Mouse (Mus musculus): ENCODE data around the gene Gm9918.

Gene Gm9918

DNA sequence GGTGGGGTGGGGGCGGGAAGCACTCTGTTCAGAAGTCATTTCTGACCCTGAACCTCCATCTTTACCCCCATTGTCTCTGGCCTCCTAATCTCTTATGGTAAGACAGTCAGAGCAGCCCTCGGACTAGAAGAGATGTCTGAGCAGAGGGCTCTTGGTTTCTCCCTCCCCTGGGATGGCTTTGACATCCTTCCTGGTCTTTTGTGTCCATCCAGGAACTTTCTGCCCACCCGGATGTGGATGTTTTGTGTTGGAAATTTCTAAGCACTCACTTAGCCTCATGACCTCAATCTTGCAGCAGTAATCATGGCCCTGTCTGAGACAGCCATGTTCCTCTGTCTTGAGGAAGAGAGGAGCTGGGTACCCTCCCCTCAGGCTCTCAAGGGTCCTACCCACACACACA is 1.1 kb downstream of the Gm9918 start:
- in situ Hi-C loops (cut with MboI), result no loop called here

DNA sequence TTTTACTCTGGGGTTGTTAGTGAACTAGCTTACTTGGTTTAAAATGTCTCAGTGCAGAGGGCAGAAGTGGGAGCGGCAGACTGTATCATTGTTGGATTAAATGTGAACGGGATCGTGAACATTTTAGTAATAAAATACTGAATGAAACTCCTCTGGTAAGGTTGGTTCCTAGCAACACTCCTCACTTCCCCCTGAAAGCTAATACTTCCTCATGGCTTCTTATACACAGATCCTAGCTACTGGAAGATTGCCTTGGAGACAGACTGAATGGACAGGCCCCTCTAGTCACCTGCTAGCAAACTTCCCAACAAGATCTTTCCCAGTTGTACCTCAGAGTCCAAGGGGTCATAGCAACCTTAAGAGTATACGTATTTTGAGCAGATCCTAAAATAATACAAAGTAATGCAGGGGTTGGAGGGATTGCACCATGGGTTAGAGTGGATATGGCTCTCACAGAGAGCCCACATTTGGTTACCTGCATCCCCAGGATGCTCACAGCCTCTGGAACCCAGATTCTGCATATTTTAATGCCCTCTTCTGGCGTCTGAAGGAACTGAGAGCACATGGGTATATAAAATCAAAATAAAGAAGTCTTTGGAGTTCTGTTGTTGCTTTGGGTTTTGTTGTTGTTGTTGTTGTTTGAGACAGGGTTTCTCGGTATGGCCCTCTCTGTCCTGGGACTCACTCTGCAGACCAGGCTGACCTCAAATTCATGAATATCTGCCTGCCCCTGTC is 3.8 kb downstream of the Gm9918 start:
- in situ Hi-C loops (cut with MboI), result no loop called here

DNA sequence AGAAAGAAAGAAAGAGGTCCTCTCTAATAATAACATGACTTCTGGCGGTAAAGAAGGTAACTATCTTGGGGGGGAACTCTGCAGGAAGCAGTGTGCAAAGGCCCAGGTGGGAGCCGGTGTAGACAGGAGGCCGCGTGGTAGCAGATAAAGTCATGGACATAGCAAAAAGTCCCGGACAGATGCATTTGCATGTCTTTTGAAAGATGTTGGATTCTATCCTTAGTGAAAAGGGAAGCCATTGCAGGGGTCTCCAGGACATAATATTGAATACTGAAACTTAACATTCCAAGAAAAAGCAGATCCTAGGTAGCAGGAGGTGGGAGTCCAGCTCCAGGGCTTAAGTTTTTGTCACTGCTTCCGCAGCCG is 8.3 kb downstream of the Gm9918 start:
- in situ Hi-C loops (cut with MboI), result no loop called here

DNA sequence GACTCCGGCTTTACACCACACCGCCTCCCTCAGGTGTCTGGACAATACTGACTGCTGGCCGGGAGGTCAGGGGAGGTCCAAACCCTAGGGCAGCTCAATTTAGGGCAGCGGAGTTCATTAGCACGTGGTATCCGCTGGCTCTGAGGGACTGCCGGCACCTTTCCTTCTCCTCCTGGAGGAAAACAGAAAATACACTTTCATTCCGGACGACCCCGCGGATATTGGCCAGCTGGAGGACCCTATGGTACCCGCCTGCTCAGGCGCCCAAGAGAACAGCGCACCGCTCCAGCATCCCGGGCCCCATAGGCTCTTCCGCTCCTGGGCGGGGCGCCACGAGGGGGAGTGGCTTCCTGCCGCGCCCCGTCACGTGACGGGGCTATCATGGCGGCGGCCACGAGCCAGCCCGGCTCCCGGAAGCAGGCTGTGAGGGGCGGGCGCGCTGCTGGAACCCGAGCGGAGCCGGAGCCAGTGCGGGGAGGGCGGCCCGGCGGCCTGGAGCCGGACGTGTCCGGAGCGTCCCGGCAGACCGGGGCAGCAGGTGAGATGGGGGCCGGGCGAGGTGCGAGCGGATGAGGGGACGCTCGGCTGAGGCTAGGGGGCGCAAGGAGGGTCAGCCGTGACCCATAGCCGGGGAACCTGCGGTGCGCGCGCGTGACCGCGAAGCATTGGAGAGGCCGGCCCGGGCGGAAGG is 8.9 kb downstream of the Gm9918 start, which contains the start of gene Mfsd5:
Gene Mfsd5, plus strand, starts transcription at position 363 of the 691 bp plus-strand sequence.
- in situ Hi-C loops (cut with MboI), result no loop called here

DNA sequence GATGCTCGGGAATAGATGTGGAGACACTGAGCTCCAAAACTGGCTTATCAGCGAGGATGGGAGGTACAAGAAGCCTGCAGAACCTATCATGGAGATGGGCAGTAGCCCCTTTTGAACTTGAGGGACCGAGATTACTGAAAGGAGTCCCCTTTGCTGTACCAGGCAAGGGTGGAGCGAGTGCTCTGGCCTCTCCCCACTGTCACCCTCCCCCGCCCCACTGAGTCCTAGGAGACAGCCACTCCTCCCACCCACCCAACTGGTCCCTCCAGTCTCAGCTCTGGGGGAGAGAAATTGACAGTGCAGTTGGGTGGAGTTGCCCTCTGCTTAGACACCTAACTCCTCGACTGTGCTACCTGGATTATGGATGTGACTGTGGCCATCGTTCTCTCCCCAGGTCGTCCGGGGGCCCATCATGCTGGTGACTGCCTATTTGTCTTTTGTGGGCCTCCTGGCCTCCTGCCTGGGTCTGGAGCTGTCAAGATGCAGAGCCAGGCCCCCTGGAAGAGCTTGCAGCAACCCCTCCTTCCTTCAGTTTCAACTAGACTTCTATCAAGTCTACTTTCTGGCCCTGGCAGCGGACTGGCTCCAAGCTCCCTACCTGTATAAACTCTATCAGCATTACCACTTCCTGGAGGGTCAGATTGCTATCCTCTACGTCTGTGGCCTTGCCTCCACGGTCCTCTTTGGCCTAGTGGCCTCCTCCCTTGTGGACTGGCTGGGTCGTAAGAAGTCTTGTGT is 9.6 kb downstream of the Gm9918 start:
- in situ Hi-C loops (cut with MboI), result no loop called here

DNA sequence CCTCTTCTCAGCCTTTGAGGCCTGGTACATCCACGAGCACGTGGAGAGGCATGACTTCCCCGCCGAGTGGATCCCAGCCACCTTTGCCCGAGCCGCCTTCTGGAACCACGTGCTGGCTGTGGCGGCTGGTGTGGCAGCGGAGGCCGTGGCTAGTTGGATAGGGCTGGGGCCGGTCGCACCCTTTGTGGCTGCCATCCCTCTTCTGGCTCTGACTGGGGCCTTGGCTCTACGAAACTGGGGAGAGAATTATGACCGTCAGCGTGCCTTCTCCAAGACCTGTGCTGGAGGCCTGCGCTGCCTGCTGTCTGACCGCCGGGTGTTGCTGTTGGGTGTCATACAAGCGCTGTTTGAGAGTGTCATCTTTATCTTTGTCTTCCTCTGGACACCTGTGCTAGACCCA is 10.3 kb downstream of the Gm9918 start:
- in situ Hi-C loops (cut with MboI), result no loop called here

DNA sequence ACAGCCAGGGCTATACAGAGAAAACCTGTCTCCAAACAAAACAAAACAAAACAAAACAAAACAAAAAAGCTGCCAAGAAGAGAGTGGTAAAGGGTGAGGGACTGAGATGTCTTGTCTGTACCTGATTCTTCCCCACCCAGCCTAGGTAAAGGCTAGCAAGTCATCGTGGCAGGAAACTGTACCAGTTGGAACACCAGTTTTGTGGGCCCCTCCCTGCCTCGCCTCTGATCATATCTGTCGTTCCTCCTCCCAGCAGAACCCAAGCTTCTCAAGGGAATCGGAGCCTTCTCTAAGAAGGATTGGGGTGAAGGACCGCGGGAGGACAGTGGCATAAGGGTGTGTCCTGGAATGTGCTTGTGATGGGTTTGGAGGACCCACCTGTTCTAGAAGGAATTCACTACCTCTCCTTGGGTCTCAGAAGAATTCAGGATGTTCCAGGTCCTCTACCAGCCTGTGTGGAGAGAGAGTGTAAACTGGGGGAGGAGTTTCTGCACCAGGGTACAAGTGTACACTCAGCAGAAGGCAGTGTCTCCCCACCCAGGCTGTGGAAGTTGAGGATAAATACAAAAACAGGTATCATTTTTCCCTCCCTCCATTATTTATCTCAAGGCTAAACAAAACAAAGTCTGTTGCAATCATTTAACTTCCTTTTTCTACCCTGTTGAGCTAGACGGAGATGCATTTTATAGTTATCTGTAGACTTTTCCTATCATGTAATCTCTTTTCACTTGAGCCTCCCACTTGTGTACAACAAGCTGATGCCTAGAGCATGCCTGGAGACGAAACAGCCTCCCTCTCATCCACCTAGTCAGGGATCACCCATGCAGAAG is 12.3 kb downstream of the Gm9918 start:
- in situ Hi-C loops (cut with MboI), result no loop called here

DNA sequence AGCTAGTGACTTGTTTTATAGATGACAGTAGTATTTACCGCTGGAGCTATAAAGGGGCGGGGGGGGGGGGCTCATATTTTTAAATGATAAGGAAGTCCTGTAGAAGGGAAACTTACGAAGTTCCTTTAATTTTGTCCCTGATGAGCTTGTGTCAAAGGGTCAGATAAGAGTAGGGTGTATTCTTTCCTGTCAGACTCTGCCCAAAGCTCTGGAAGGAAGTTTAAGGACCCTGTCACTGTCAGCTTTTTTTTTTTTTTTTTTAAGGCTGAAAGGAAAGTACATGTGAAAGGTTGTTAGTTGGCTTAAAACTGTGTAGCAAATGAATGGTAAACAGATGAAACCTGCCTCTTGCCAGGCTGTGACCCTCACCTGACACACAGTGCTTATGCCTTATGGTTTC is 13.3 kb downstream of the Gm9918 start:
- in situ Hi-C loops (cut with MboI), result no loop called here

DNA sequence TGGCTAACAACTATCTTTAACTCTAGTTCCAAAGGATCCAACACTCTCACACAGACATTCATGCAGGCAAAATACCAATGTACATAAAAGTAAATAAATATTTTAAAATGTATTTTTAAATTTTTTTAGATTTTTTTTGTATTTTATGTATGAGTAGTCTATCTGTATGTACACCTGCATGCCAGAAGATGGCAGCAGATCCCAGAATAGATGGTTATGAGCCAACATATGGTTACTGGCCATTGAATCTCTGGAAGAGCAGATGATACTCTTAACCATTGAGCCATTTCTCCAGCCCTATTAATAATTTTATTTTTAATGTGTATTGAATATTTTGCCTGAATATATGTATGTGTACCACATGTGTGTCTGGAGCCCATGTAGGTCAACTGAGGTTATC is 17.0 kb downstream of the Gm9918 start:
- in situ Hi-C loops (cut with MboI), result no loop called here

DNA sequence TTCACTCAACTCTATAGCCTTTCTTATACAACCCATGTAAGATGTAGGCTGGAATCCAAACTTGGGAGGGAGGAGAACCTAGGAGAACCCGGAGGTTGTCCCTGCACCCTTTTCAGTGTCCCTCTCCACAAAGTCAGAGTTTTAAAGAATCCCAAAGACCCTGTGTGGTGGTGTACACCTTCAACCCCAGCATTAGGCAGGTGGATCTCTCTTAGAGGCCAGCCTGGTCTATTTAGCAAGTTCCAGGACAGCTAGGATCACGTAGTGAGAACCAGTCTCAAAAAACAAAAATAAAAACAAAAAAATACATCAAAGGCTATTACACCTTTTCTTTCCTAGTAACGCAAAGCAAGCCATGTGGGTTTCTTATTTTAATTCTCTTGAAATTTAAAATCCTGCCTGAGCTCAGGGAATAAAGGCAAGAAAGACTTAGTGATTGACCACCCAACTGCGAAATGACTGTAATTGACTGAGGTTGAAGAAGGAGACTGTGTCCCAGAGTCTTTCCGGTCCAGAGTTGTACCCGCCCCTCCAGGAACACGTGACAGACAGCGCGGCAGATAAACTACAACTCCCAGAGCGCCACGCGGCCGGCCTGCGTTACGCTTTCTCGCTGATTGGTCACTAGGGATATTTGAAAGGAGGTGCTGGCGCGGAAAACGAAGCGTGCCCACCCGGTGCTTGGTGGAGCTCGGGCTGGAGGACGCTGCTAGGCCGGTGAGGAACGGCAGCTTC is 25.4 kb downstream of the Gm9918 start, which contains the start of gene Espl1:
Gene Espl1, plus strand, starts transcription at position 634 of the 735 bp plus-strand sequence.
- in situ Hi-C loops (cut with MboI), result no loop called here

DNA sequence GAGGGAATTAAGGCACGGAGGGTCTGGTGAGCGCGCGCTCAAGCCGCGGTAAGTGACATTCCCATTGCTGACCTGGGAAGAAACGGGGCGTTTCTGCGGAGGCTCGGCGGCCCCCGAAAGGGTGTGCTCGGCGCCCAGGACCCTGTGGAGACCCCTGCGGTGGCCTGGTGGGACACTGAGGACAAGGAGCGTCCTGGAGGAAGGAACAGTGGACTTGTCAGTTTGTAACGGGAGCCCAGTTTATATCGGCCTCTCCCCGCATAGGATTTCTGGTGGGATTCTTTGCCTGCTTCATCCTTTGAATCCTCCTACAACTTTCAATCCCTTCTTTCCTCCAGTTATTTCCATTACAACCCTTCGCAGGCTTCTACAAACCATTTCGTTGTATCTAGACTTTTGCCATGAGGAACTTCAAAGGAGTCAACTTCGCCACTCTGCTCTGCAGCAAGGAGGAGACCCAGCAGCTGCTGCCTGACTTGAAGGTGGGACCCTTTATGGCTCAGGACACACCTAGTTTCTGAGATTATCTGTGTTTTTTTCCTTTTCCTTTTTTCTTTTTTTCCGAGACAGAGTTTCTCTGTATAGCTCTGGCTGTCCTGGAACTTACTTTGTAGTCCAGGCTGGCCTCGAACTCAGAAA is 26.1 kb downstream of the Gm9918 start:
- in situ Hi-C loops (cut with MboI), result no loop called here

DNA sequence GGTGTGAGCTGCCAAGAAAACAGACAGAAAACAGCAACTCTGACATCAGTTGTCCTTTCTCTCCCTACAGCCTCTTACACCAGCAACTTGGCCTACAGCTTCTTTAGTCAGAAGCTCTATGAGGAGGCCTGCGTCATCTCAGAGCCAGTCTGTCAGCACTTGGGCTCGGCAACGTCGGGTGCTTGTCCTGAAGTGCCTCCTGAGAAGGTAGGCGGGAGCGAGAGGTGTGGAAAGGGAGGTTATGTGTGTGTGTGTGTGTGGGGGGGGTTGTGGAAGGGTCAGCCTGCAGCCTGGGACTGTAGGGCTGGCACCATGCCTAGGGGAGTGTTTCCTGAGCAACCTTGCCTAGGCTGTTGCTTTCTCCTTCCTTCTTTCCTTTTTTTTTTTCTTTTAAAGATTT is 32.2 kb downstream of the Gm9918 start:
- in situ Hi-C loops (cut with MboI), result no loop called here

DNA sequence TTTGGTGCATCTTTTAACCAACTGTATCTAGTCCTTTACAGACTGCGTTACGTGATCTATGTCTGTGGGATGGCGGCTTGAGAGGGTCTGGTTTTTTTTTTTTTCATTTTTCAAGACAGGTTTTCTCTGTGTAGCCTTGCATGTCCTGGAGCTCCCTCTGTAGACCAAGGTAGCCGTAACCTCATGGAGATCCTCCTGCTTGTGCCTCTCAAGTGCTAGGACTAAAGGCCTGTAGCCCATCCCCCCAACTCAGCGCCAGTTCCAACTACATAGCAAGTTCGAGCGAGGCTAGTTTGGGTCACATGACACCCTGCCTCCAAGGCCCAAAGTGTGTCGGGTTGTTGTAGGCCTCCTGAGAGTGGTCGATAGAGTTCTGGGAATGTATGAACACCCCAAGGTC is 38.4 kb downstream of the Gm9918 start:
- in situ Hi-C loops (cut with MboI), result no loop called here

DNA sequence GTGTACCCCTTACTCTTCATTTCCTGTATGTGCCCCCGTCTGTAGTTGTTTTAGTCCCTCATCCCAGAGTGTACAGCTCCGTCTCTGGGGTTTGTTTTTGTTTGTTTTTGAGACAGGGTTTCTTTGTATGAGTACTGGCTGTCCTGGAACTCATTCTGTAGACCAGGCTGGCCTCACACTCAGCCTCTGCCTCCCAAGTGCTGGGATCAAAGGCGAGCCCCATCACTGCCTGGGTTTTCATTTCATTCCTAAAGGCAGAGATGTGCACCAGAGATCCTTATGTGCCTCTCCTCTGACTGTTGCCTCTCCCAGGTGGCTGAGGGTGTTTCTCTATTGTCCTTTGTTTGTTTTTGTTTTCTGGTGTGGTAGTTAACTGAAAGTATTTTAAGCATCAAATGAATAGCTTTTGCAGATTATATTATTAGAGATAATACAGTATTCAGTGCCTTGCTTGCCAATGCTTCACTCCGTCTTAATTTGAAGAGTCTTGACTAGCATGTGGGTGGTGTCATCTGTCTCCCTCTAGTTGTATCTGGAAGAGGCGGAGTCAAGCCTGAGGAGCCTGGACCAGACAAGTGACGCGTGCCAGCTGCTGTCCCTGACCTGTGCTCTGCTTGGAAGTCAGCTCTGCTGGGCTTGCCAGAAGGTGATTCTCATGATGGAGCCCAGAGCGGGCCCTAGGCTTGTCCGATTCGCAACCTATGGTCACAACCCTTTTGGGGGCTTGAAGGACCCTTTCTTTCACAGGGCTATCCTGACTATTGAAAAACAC is 39.9 kb downstream of the Gm9918 start:
- in situ Hi-C loops (cut with MboI), result loop anchor here (10.0 kb wide), 1 partner anchor 75 kb away; the partner anchor contains the start of gene Itgb7

DNA sequence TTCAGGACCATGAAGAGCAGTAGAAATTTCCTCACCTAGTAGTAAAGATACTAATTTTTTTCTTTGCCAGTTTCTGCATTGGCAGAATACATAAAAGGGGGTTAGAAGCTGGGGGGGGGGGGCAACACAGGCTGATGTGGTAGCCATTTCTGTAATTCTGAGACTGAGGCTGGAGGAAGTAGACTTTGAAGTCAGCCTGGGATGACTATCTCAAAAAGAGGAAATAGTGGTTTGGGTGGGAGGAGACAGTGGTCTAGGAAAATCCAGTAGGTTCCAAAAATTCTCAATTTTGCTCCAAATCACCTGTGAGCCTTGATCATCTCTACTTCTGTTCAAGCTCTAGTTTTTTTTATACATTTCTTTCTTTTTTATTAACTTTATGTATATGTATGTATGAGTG is 41.1 kb downstream of the Gm9918 start:
- in situ Hi-C loops (cut with MboI), result loop anchor here (10.0 kb wide), 1 partner anchor 77 kb away; the partner anchor contains the start of gene Itgb7

DNA sequence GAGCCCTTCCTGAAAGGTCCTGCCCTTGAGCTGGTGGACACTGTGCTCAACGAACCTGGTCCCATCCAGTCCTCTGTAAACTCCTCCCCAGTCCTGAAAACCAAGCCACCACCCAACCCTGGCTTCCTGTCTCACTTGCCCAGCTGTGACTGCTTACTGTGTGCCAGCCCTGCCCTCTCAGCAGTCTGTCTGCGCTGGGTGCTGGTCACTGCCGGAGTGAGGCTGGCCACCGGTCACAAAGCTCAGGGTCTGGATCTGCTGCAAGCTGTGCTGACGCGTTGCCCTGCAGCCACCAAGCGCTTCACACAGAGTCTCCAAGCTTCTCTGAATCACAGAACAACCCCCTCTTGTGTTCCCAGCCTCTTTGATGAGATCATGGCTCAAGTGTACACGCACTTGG is 44.9 kb downstream of the Gm9918 start:
- in situ Hi-C loops (cut with MboI), result loop anchor here (10.0 kb wide), 1 partner anchor 80 kb away; the partner anchor contains the start of gene Itgb7

DNA sequence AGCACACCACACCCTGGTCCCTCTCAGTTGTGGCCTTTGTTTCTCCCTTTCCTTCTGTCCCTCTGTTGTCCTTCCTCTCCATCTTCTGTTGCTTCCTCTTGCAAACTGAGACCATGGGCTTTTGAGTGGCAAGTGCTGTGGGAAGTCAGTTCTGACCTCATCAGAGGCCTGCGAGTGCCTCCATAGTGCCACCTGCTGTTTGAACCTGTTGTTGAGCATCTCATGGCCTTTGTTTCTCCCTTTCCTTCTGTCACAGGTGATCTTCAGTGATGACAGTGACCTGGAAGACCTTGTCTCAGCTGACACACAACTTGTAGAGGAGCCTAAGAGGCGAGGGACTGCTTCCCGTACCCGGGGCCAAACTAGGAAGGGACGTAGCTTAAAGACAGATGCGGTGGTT is 45.9 kb downstream of the Gm9918 start:
- in situ Hi-C loops (cut with MboI), result loop anchor here (10.0 kb wide), 1 partner anchor 81 kb away; the partner anchor contains the start of gene Itgb7
